Mouse (Mus musculus) neural tube, embryonic 15.5 days (tissue): ENCODE results near the gene Pnliprp2. TPM values are rescaled to one million over a fixed set of nuclear protein-coding genes. Genes with fewer than 3 reads are reported as not detected.

ENCODE experiments used
- ATAC-seq: fragments of 200-750 bp; cut with Nextera tagmentation; 2 replicates; pipeline ENCODE4 v1.8.0; 2017; ENCODE audit warnings: mild to moderate bottlenecking, moderate TSS enrichment, moderate library complexity; ENCODE audit not compliant: low FRiP score
- H3K27ac ChIP-seq: fragments of 300-500 bp; sonication (generic); replicated peaks from 2 replicates; pipeline ENCODE4 v1.5.1; 2015; ENCODE audit warnings: mild to moderate bottlenecking, inconsistent platforms
- H3K27me3 ChIP-seq: fragments of 300-500 bp; sonication (generic); replicated peaks from 2 replicates; pipeline ENCODE4 v1.6.1; 2015; ENCODE audit warnings: inconsistent platforms
- H3K36me3 ChIP-seq: fragments of 300-500 bp; sonication (generic); 2 replicates; pipeline ENCODE4 v1.6.1; 2015; ENCODE audit warnings: inconsistent platforms
- H3K4me1 ChIP-seq: fragments of 300-500 bp; sonication (generic); 2 replicates; pipeline ENCODE4 v1.6.1; 2015; ENCODE audit warnings: inconsistent platforms
- H3K4me2 ChIP-seq: fragments of 300-500 bp; sonication (generic); 2 replicates; pipeline ENCODE4 v1.6.1; 2015; ENCODE audit warnings: inconsistent platforms, mild to moderate bottlenecking, moderate library complexity
- H3K4me3 ChIP-seq: fragments of 300-500 bp; sonication (generic); replicated peaks from 2 replicates; pipeline ENCODE4 v1.5.1; 2015; ENCODE audit warnings: mild to moderate bottlenecking, inconsistent platforms
- H3K9ac ChIP-seq: fragments of 300-500 bp; sonication (generic); replicated peaks from 2 replicates; pipeline ENCODE4 v1.6.1; 2015; ENCODE audit warnings: mild to moderate bottlenecking, inconsistent platforms
- H3K9me3 ChIP-seq: fragments of 300-500 bp; sonication (generic); replicated peaks from 2 replicates; pipeline ENCODE4 v1.6.1; 2016; ENCODE audit warnings: inconsistent platforms
- WGBS: fragments of 180-500 bp; shearing (Covaris S2); methylation state at CpG from one replicate; pipeline ENCODE4 v1.1.7; 2015; ENCODE audit warnings: mixed read lengths; 5-methylcytosine and 5-hydroxymethylcytosine counted together
- polyA plus RNA-seq: library from polyadenylated mRNA; unstranded; fragments of >200 nt; fragmentation: Nextera tagmentation; extraction: Ambion mirVana; gene quantifications from 2 replicates; pipeline ENCODE4 v1.2.1, GENCODE M21; 2015

Pnliprp2 gene
- polyA plus RNA-seq, 1 experiment from 2014 or later = not detected

DNA sequence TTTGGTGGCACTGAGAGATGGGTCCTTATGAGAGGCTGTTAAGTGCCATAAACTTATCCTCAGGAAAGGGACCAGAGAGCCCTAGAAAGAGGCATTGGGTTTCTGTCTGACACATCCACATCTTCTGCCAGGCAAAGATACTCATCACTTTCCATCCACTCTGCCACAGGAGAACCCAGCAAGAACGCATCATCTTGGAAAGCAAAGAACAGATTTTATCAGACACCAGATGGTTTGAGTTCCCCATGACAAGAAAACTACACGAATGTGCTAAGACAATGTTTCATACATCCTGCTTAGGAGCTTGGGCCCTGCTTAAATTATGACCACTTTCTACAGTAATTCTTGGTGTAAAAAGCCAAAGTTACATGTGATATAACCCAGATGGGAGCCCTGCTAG is 8.7 kb upstream of the Pnliprp2 start:
- no peak for ATAC-seq
- H3K27me3 ChIP-seq = no peaks in the 10 kb centered on the region

DNA sequence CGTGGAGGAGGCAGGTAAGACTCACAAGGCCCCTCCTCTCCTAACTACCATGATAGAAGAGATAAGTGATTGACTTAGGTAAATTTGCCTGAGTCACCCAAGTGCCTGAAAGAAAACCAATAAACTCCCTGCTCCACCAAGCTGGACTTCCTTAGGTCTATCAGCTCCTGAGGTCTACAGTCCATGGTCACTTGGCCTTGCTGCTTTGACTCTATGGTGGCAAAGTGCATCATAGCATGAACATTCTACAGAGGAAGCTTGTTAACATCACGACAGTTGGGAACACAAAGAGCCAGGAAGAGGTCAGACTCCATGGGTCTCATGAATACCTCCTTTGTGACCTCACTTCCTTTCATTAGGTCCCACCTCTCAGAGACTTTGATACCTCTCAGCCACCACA is 8.0 kb upstream of the Pnliprp2 start:
- H3K4me1 ChIP-seq = no peaks in the 10 kb centered on the region
- no peaks in the 10 kb centered on the region for H3K27me3 ChIP-seq
- no peak overlapping the region for H3K4me3 ChIP-seq
- WGBS = 69% methylated on average over 2 of the region's 2 CpGs
- H3K9ac ChIP-seq = no peak overlapping the region
- H3K36me3 ChIP-seq = no peaks in the 10 kb centered on the region
- no peaks in the 10 kb centered on the region for H3K9me3 ChIP-seq
- ATAC-seq = no peak
- no peak overlapping the region for H3K4me2 ChIP-seq
- no peak overlapping the region for H3K27ac ChIP-seq

More for the DNA sequence above, 8.7 kb upstream of the Pnliprp2 start:
- H3K36me3 ChIP-seq = no peaks in the 10 kb centered on the region
- 91% methylated on average over 2 of the region's 2 CpGs for WGBS
- H3K4me2 ChIP-seq = no peak overlapping the region
- H3K9me3 ChIP-seq = no peaks in the 10 kb centered on the region
- H3K4me1 ChIP-seq = no peaks in the 10 kb centered on the region
- no peak overlapping the region for H3K9ac ChIP-seq
- no peak overlapping the region for H3K4me3 ChIP-seq
- H3K27ac ChIP-seq = no peak overlapping the region

DNA sequence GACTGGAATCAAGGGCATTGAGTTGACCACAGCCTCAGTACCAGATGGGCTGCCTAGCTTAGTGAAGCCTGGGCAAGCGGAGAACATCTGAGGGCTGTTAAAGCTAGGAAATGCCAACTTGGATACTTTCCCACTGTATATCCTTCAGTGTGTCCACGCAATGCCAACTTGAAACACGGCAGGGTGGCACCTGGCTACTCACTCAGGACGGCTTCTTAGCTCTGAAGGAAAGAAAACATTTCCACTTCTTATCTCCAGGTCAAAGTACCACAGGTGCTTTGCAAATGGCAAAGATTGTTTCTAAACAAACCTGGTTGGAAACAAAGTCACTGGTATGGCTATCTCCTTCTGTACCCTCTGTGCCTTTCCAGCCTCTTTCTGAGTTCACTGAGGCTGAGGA is 648 bp upstream of the Pnliprp2 start:
- peaks cover 6% of the 10 kb centered on the region for H3K4me1 ChIP-seq
- ATAC-seq = no peak
- 95% methylated on average over 4 of the region's 4 CpGs for WGBS
- H3K9me3 ChIP-seq = no peaks in the 10 kb centered on the region
- no peaks in the 10 kb centered on the region for H3K36me3 ChIP-seq
- H3K27me3 ChIP-seq = 0 out of 2 replicates have a peak, but pooled peaks cover 2% of the 10 kb centered on the region
- H3K27ac ChIP-seq = no peak overlapping the region
- no peak overlapping the region for H3K4me2 ChIP-seq
- no peak overlapping the region for H3K9ac ChIP-seq
- no peak overlapping the region for H3K4me3 ChIP-seq

GRCm38 (mm10) chr19:58762316-58762715 is 2.8 kb downstream of the Pnliprp2 start:
- peaks cover 9% of the 10 kb centered on the region for H3K4me1 ChIP-seq
- H3K27ac ChIP-seq = no peak overlapping the region
- 23% methylated on average over 6 of the region's 6 CpGs for WGBS
- H3K27me3 ChIP-seq = 0 out of 2 replicates have a peak, but pooled peaks cover 5% of the 10 kb centered on the region
- ATAC-seq = no peak
- H3K36me3 ChIP-seq = no peaks in the 10 kb centered on the region
- H3K9ac ChIP-seq = no peak overlapping the region
- no peak overlapping the region for H3K4me3 ChIP-seq
- no peaks in the 10 kb centered on the region for H3K9me3 ChIP-seq
- H3K4me2 ChIP-seq = no peak overlapping the region

DNA sequence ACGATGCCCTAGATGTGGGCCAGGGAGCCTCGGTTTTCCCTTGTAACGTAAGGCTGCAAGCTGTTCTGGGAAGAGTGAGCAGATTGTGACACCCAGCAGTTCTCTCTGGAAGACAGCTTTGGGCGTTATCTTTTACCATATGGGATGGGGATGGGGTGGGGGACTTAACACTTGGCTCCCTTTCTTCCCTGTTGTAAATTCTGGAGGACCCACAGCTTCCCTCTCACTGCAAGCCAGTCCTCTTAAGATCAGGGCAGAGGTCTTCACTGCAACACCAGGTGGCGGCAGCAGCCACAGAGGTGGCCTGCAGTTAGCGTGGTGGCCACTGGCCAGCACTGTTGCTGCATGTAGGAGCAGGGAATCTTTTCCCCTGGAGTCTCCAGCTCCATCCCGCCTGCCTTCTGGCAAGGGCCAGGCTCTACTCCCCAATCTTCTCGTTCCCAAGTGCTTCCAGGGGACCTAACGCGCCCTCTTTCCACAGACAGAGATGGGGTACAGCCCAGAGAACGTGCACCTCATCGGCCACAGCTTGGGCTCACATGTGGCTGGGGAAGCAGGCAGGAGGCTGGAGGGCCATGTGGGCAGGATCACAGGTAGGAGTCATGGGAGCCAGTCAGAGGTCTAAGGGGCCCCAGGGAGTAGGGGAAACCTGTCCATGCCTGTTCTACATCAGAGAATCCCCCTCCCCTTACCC is 3.5 kb downstream of the Pnliprp2 start:
- Histone ChIP-seq H3K4me3 (no peak overlapping the region), H3K4me2 (peak overlapping the region; percentile 32), H3K27ac (no peak overlapping the region), H3K27me3 (0 out of 2 replicates have a peak, but pooled peaks cover 5% of the 10 kb centered on the region), H3K4me1 (peaks cover 11% of the 10 kb centered on the region), H3K9ac (no peak overlapping the region), H3K36me3 (no peaks in the 10 kb centered on the region), H3K9me3 (no peaks in the 10 kb centered on the region)
- 15% methylated on average over 12 of the region's 12 CpGs for WGBS
- peak; percentile 72 for ATAC-seq

GRCm38 (mm10) chr19:58767329-58767728 is 7.8 kb downstream of the Pnliprp2 start:
- 22% methylated on average over 6 of the region's 6 CpGs for WGBS
- no peaks in the 10 kb centered on the region for H3K36me3 ChIP-seq
- H3K4me3 ChIP-seq = no peak overlapping the region
- H3K9me3 ChIP-seq = no peaks in the 10 kb centered on the region
- H3K4me2 ChIP-seq = no peak overlapping the region
- no peak overlapping the region for H3K9ac ChIP-seq
- no peak overlapping the region for H3K27ac ChIP-seq
- H3K4me1 ChIP-seq = peaks cover 11% of the 10 kb centered on the region
- ATAC-seq = no peak
- 0 out of 2 replicates have a peak, but pooled peaks cover 10% of the 10 kb centered on the region for H3K27me3 ChIP-seq

- WGBS = 76% methylated on average over 5 of the region's 5 CpGs
- no peak for ATAC-seq
- no peak overlapping the region for H3K4me3 ChIP-seq
These were observed 16.9 kb downstream of the Pnliprp2 start for GRCm38 (mm10) chr19:58776461-58776860.

DNA sequence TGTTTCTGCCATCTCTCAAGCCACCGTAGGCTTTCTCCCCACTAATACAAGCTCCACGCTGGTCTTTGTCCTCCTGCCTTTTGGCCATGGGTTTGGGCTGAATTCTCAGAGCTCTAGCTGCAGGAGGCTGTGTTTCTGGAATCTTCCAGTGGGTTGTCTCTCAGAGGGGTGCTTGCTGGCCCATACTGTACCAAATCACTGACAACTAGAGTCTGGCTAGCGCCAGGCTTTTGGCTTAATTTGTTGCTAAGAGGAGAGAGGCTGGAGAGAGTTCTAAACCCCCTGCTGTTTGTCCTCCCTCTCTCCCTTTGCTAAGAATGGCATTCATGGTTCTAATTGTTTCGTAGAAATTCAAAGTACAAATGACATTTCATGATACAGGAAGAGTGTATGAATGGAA is 22.0 kb downstream of the Pnliprp2 start:
- no peaks in the 10 kb centered on the region for H3K9me3 ChIP-seq
- no peak overlapping the region for H3K9ac ChIP-seq
- H3K4me3 ChIP-seq = no peak overlapping the region
- H3K4me2 ChIP-seq = no peak overlapping the region
- no peaks in the 10 kb centered on the region for H3K27me3 ChIP-seq
- 30% methylated on average over 4 of the region's 4 CpGs for WGBS
- H3K27ac ChIP-seq = peak overlapping the region; percentile 54; the same call in 1 of the 2 replicates
- no peak for ATAC-seq
- peaks cover 14% of the 10 kb centered on the region; the same call in 1 of the 2 replicates for H3K4me1 ChIP-seq
- H3K36me3 ChIP-seq = no peaks in the 10 kb centered on the region

More at GRCm38 (mm10) chr19:58776461-58776860, 16.9 kb downstream of the Pnliprp2 start:
- H3K27ac ChIP-seq = no peak overlapping the region
- H3K4me1 ChIP-seq = 0 out of 2 replicates have a peak, but pooled peaks cover 6% of the 10 kb centered on the region
- H3K27me3 ChIP-seq = no peaks in the 10 kb centered on the region
- H3K36me3 ChIP-seq = no peaks in the 10 kb centered on the region
- no peaks in the 10 kb centered on the region for H3K9me3 ChIP-seq
- H3K4me2 ChIP-seq = no peak overlapping the region
- H3K9ac ChIP-seq = no peak overlapping the region

- H3K9ac ChIP-seq = no peak overlapping the region
- H3K4me2 ChIP-seq = no peak overlapping the region
- no peak overlapping the region for H3K4me3 ChIP-seq
- peaks cover 21% of the 10 kb centered on the region for H3K4me1 ChIP-seq
- no peaks in the 10 kb centered on the region for H3K27me3 ChIP-seq
- H3K9me3 ChIP-seq = no peaks in the 10 kb centered on the region
- ATAC-seq = no peak; the same call in 1 of the 2 replicates
- H3K27ac ChIP-seq = no peak overlapping the region
- WGBS = 24% methylated on average over 7 of the region's 7 CpGs
- no peaks in the 10 kb centered on the region for H3K36me3 ChIP-seq
These were observed 24.4 kb downstream of the Pnliprp2 start for GRCm38 (mm10) chr19:58783938-58784337.

DNA sequence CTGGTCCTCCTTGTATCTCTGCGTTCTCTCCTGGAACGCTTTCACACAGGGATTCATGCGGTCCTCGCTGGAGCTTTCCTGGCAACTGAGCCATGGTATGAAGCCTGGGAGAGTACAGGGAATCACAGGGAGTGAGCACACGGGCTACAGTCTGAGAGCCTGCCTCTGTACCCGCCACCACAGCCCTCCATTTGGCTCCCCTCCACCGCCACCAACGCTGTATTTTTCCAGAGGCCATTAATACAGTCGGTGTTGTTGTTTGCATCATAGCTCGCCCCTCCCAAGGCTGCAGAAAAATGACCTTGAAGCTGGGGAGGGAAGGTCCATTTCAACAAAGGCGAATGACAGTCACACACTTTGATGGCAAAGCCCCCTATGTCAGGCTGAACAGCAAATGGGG is 29.7 kb downstream of the Pnliprp2 start:
- 51% methylated on average over 11 of the region's 11 CpGs for WGBS

DNA sequence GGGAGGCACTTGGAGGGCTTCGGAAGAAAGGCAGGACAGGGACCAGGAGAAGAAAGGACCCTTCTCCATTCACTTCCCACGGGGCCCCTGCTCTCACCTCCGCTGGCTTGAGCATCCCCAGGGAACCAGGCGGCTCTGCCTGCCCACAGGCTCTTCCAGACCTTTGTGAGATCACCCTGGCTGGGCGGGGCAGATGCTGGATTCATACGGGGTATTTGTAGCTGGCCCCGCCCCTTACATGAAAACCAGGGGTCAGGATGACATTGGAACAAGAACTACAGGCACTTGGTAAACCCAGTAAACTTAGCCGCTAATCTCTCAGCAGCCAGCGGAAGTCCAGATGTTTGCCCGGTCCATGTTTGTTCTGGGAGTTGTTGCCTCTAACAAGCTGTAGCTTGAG is 34.8 kb downstream of the Pnliprp2 start, which contains the start of gene 1700019N19Rik:
Gene 1700019N19Rik (minus strand): TSS at position 178 of the 400 bp plus-strand sequence.
- Histone ChIP-seq H3K9ac (no peak within 1 kb of the TSS), H3K4me3 (no peak within 1 kb of the TSS), H3K27ac (no peak within 1 kb of the TSS), H3K9me3 (no peaks in the 10 kb centered on the region), H3K27me3 (no peaks in the 10 kb centered on the region), H3K4me2 (no peak within 1 kb of the TSS), H3K36me3 (peaks cover 18% of the 10 kb centered on the region), H3K4me1 (peaks cover 6% of the 10 kb centered on the region)
- 54% methylated on average over 10 of the region's 10 CpGs for WGBS
- ATAC-seq = no peak

More for the DNA sequence above, 29.7 kb downstream of the Pnliprp2 start:
- Histone ChIP-seq H3K4me3 (no peak overlapping the region), H3K9me3 (no peaks in the 10 kb centered on the region), H3K27me3 (no peaks in the 10 kb centered on the region), H3K4me2 (no peak overlapping the region), H3K27ac (0 out of 2 replicates have a peak overlapping the region, but pooled peaks have one; percentile 10), H3K9ac (no peak overlapping the region), H3K4me1 (peaks cover 13% of the 10 kb centered on the region), H3K36me3 (no peaks in the 10 kb centered on the region)
- peak; percentile 69; the same call in 1 of the 2 replicates for ATAC-seq

- H3K27me3 ChIP-seq = no peaks in the 10 kb centered on the region
- H3K4me1 ChIP-seq = 0 out of 2 replicates have a peak, but pooled peaks cover 4% of the 10 kb centered on the region
- 58% methylated on average over 12 of the region's 12 CpGs for WGBS
- H3K36me3 ChIP-seq = peaks cover 27% of the 10 kb centered on the region
- H3K27ac ChIP-seq = no peak overlapping the region
- no peak overlapping the region for H3K9ac ChIP-seq
- H3K4me3 ChIP-seq = no peak overlapping the region
- no peaks in the 10 kb centered on the region for H3K9me3 ChIP-seq
- H3K4me2 ChIP-seq = no peak overlapping the region
- ATAC-seq = no peak
These were observed 35.7 kb downstream of the Pnliprp2 start for GRCm38 (mm10) chr19:58795114-58795669.
